Mouse (Mus musculus) embryonic facial prominence, embryonic 12.5 days (tissue): Measurements from ENCODE around the gene Xlr. TPM values are rescaled to one million over a fixed set of nuclear protein-coding genes. Genes with fewer than 3 reads are reported as not detected.
"Not testable (repeated sequence)": the region's sequence is repeated elsewhere in the genome, so short reads cannot be mapped to it uniquely, and the experiment has no call there.

ENCODE experiments used
- ATAC-seq: fragments of 200-750 bp; cut with Nextera tagmentation; 2 replicates; pipeline ENCODE4 v1.8.0; 2017; ENCODE audit not compliant: insufficient number of reproducible peaks, insufficient read depth, low FRiP score, low TSS enrichment
- H3K27ac ChIP-seq: fragments of 300-500 bp; sonication (generic); 2 replicates; pipeline ENCODE4 v1.5.1; 2016; ENCODE audit warnings: mild to moderate bottlenecking
- H3K27me3 ChIP-seq: fragments of 300-500 bp; sonication (generic); 2 replicates; pipeline ENCODE4 v1.6.1; 2016; ENCODE audit warnings: mild to moderate bottlenecking, moderate library complexity
- H3K36me3 ChIP-seq: fragments of 300-500 bp; sonication (generic); 2 replicates; pipeline ENCODE4 v1.6.1; 2016; ENCODE audit warnings: mild to moderate bottlenecking
- H3K4me1 ChIP-seq: fragments of 300-500 bp; sonication (generic); 2 replicates; pipeline ENCODE4 v1.6.1; 2016
- H3K4me2 ChIP-seq: fragments of 300-500 bp; sonication (generic); replicated peaks from 2 replicates; pipeline ENCODE4 v1.6.1; 2016; ENCODE audit warnings: mild to moderate bottlenecking, moderate library complexity
- H3K4me3 ChIP-seq: fragments of 300-500 bp; sonication (generic); 2 replicates; pipeline ENCODE4 v1.5.1; 2016; ENCODE audit warnings: mild to moderate bottlenecking
- H3K9ac ChIP-seq: fragments of 300-500 bp; sonication (generic); 2 replicates; pipeline ENCODE4 v1.6.1; 2016; ENCODE audit warnings: mild to moderate bottlenecking, moderate library complexity
- H3K9me3 ChIP-seq: fragments of 300-500 bp; sonication (generic); 2 replicates; pipeline ENCODE4 v1.6.1; 2016; ENCODE audit warnings: mild to moderate bottlenecking, moderate library complexity
- WGBS: fragments of 180-500 bp; shearing (Covaris S2); methylation state at CpG from one replicate; pipeline ENCODE4 v1.1.7; 2016; 5-methylcytosine and 5-hydroxymethylcytosine counted together
- polyA plus RNA-seq: library from polyadenylated mRNA; unstranded; fragments of >200 nt; fragmentation: Nextera tagmentation; extraction: Ambion mirVana; gene quantifications from 2 replicates; pipeline ENCODE4 v1.2.1, GENCODE M21; 2016

The Xlr gene
- polyA plus RNA-seq, result 1.3 and 1.8 TPM in 2 replicates

DNA sequence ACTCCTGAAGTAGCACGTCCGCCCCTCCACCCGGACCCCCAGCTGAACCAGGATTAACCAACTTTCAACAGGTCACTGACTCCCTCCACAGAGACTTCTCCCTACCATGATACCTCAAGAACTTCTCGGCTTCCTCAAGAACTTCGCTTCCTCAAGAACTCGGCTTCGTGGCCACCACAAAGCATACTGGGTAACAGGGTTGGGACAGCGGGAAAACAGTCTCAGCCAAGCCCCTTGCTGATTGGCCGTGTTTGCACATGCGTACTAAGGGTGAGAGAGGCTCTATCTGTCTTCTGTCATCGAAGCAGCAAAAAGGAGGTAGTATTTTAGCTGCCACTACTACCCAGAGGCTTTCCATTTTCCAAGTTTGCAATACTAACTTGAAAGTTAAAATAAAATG is at the start of gene Xlr:
Xlr (minus strand) TSS at position 188 of the 400 bp plus-strand sequence.
- not testable (repeated sequence) for H3K36me3 ChIP-seq, H3K9me3 ChIP-seq, H3K27me3 ChIP-seq, H3K4me1 ChIP-seq, H3K27ac ChIP-seq, H3K4me3 ChIP-seq, ATAC-seq, H3K4me2 ChIP-seq, H3K9ac ChIP-seq
- 79% methylated on average over 11 of the region's 11 CpGs for WGBS

DNA sequence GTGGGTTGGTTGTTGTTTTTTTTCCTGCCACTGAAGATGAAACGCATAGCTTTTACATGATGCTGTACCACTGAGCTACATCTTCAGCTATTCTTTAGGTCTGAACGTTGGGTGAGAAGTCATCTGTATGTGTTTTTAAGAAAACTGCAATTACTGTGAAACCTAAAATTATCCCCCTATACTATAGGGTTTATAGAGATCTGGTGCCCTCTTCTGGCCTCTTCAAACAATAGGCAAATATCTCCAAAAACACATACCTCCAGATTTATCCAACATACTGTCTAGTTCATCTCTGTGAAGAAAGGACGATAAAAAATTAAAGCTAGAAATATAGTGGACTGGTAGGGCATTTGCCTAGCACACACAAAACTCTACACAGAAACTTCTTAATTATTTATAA is 1.6 kb upstream of the Xlr start:
- WGBS, result 48% methylated on average over 3 of the region's 3 CpGs
- no peak for ATAC-seq
- H3K4me2 ChIP-seq, result no peak overlapping the region

DNA sequence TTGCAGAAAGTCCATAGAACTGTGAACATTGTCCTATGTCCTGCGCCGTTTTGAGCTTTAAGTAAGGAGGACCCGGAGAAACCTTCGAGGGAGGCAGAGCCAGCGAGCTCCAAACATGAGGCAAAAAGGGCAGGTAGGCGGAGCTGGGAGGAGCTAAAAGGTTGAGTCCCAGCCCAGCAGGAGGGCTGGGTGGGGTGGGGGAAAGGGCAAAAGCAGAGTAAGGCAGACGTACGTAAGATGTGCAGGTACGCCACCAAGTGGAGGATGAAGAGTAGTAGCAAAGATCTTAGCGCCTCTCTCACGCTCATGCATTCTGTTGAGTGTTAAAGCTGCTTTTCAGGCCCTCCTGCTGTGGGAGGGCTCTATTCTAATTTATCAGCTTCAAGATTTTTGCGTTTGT is 21.2 kb downstream of the Xlr start, which contains the start of gene Zfp36l3:
Zfp36l3 (minus strand) TSS at position 119 of the 400 bp plus-strand sequence.
- no peaks in the 10 kb centered on the region for H3K4me1 ChIP-seq
- no peak for ATAC-seq
- H3K36me3 ChIP-seq, result no peaks in the 10 kb centered on the region
- no peaks in the 10 kb centered on the region for H3K9me3 ChIP-seq
- no peak within 1 kb of the TSS for H3K9ac ChIP-seq
- H3K4me2 ChIP-seq, result no peak within 1 kb of the TSS
- no peak within 1 kb of the TSS for H3K4me3 ChIP-seq
- H3K27me3 ChIP-seq, result no peaks in the 10 kb centered on the region
- H3K27ac ChIP-seq, result no peak within 1 kb of the TSS
- WGBS, result 88% methylated on average over 12 of the region's 12 CpGs

More for the DNA sequence above, 1.6 kb upstream of the Xlr start:
- no peak overlapping the region for H3K27ac ChIP-seq
- H3K36me3 ChIP-seq, result no peaks in the 10 kb centered on the region
- no peak overlapping the region for H3K9ac ChIP-seq
- no peaks in the 10 kb centered on the region for H3K4me1 ChIP-seq
- H3K4me3 ChIP-seq, result no peak overlapping the region
- H3K27me3 ChIP-seq, result no peaks in the 10 kb centered on the region
- H3K9me3 ChIP-seq, result no peaks in the 10 kb centered on the region

DNA sequence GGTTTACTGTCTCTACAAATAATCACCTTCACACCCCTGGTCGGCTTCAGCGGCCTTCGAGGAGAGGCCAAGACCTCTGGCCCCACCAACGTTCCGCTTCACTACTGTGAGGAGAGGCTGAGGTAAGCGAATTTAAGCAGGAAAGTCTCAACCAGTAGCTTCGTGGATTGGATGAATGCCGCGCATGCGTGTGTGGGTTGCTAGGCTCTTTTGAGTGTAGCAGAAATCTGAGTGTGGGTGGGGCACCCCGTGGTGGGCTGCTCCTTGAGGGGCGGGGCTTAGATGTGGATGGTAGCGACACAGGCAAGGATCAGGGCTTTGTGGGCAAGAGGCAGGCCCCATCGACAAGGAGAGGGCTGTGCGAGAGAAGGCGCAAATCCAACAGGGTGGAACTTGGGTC is 39.8 kb downstream of the Xlr start, which contains the start of gene 1700013H16Rik:
1700013H16Rik (minus strand) TSS at position 96 of the 400 bp plus-strand sequence.
- H3K36me3 ChIP-seq, result no peaks in the 10 kb centered on the region
- H3K27me3 ChIP-seq, result no peaks in the 10 kb centered on the region
- 92% methylated on average over 16 of the region's 16 CpGs for WGBS
- no peak within 1 kb of the TSS for H3K9ac ChIP-seq
- no peak within 1 kb of the TSS for H3K27ac ChIP-seq
- H3K9me3 ChIP-seq, result 0 out of 2 replicates have a peak, but pooled peaks cover 3% of the 10 kb centered on the region
- no peaks in the 10 kb centered on the region for H3K4me1 ChIP-seq
- H3K4me3 ChIP-seq, result no peak within 1 kb of the TSS
- H3K4me2 ChIP-seq, result no peak within 1 kb of the TSS
- ATAC-seq, result no peak

DNA sequence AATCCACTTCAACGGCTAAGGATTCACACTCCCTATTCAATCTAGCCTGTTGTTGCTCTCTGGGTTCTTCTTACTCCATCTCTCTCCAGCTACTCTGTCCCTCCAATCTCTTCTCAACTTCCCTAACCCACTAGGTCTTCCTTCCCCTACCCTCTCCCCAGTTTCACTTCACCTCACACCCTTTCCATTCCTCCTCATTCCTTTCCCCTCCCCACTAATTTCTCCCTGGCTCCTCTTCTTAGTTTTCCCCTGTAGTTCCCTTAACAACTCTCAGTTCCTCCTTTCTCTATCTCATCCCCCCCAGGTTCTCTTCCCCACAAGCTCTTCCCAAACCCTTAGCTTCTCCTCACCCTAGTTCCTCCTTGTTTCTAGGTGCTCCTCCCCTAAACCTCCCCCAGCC is 44.7 kb downstream of the Xlr start:
- H3K9me3 ChIP-seq, result 0 out of 2 replicates have a peak, but pooled peaks cover 3% of the 10 kb centered on the region
- H3K36me3 ChIP-seq, result no peaks in the 10 kb centered on the region
- no peaks in the 10 kb centered on the region for H3K27me3 ChIP-seq
- H3K9ac ChIP-seq, result no peak overlapping the region
- no peak overlapping the region for H3K4me2 ChIP-seq
- H3K27ac ChIP-seq, result no peak overlapping the region
- ATAC-seq, result no peak
- H3K4me3 ChIP-seq, result no peak overlapping the region
- H3K4me1 ChIP-seq, result no peaks in the 10 kb centered on the region
- WGBS, result 83% methylated on average over 1 of the region's 1 CpGs

DNA sequence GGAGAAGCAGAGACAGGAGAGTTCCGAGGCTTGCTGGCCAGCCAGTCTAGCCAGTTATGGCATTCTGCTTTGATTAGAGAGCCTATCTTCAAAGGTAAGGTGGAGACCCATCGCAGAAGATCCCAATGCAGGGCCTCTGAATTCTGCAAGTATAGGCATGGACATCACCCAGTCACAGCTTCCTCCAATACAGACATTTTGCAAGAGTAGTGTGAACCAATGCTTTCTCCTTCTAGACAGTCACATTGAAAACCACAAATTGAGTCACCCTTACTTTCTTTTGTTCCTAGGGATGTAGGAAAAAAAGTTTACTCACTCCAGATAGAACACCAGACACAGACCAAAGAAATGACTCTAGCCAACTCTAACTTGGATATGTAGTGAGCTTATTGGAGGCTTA is 68.5 kb downstream of the Xlr start:
- H3K4me3 ChIP-seq, result no peak overlapping the region
- no peaks in the 10 kb centered on the region for H3K9me3 ChIP-seq
- ATAC-seq, result no peak
- H3K27me3 ChIP-seq, result no peaks in the 10 kb centered on the region
- H3K4me2 ChIP-seq, result no peak overlapping the region
- WGBS, result 89% methylated on average over 2 of the region's 2 CpGs
- H3K9ac ChIP-seq, result no peak overlapping the region
- no peak overlapping the region for H3K27ac ChIP-seq
- no peaks in the 10 kb centered on the region for H3K4me1 ChIP-seq
- no peaks in the 10 kb centered on the region for H3K36me3 ChIP-seq

Other genes starting within 250 kb of the Xlr start
- gene Rtl8c, start 189.7 kb downstream of the Xlr start, polyA plus RNA-seq, result 31.6 and 35.2 TPM in 2 replicates
- not detected in 2 replicates for gene Gm14597, start 188.7 kb downstream of the Xlr start, polyA plus RNA-seq
- gene Rtl8a, start 154.0 kb downstream of the Xlr start, polyA plus RNA-seq, result 66.0 and 67.4 TPM in 2 replicates
- gene Rtl8b, start 127.3 kb downstream of the Xlr start, polyA plus RNA-seq, result 63.4 and 66.2 TPM in 2 replicates
- 0.45 and 0.62 TPM in 2 replicates for gene 4930502E18Rik, start 72.9 kb downstream of the Xlr start, polyA plus RNA-seq
- not detected in 2 replicates for gene 1700013H16Rik, start 39.9 kb downstream of the Xlr start, polyA plus RNA-seq
- not detected in 2 replicates for gene Zfp36l3, start 21.3 kb downstream of the Xlr start, polyA plus RNA-seq